Mouse (Mus musculus) c-Kit-negative CD71-positive TER-119-positive erythroid progenitor cells, embryonic 14.5 days (primary cell): ENCODE results near the gene Traf7.
A peak's percentile ranks its signal among the peaks of the same experiment; 100 is the strongest.

ENCODE experiments used
- DNase-seq: peaks from one replicate; pipeline ENCODE4 v3.0.0-alpha.2; 2013; ENCODE audit warnings: low read depth, low spot score

Gene Traf7

GRCm38 (mm10) chr17:24506332-24507070 lies 21.2 kb downstream of the Traf7 start:
- no peak for DNase-seq

GRCm38 (mm10) chr17:24505286-24505955 lies 22.3 kb downstream of the Traf7 start:
- DNase-seq, result no peak

- no peak for DNase-seq
These were observed 23.7 kb downstream of the Traf7 start for GRCm38 (mm10) chr17:24504085-24504484.

- DNase-seq, result no peak
These were observed 25.5 kb downstream of the Traf7 start for GRCm38 (mm10) chr17:24502208-24502607.

- DNase-seq, result no peak
These were observed 31.7 kb downstream of the Traf7 start for GRCm38 (mm10) chr17:24496026-24496425.

GRCm38 (mm10) chr17:24495443-24495842 lies 32.3 kb downstream of the Traf7 start:
- DNase-seq, result no peak

GRCm38 (mm10) chr17:24494627-24495335 lies 33.0 kb downstream of the Traf7 start:
- DNase-seq, result no peak

- no peak for DNase-seq
These were observed 37.3 kb downstream of the Traf7 start for GRCm38 (mm10) chr17:24490399-24490798.

GRCm38 (mm10) chr17:24489265-24490030 lies 38.3 kb downstream of the Traf7 start:
- no peak for DNase-seq

GRCm38 (mm10) chr17:24488662-24489264 lies 39.0 kb downstream of the Traf7 start:
- no peak for DNase-seq

- DNase-seq, result no peak
These were observed 39.5 kb downstream of the Traf7 start, which contains the start of gene Caskin1 for GRCm38 (mm10) chr17:24488186-24488661. Gene Caskin1, plus strand, starts transcription at chr17:24488601.

GRCm38 (mm10) chr17:24485090-24485860 lies 42.5 kb downstream of the Traf7 start:
- no peak for DNase-seq

GRCm38 (mm10) chr17:24483495-24483894 lies 44.2 kb downstream of the Traf7 start:
- DNase-seq, result no peak

- no peak for DNase-seq
These were observed 46.5 kb downstream of the Traf7 start for GRCm38 (mm10) chr17:24481027-24481815.

GRCm38 (mm10) chr17:24480201-24480826 lies 47.4 kb downstream of the Traf7 start:
- DNase-seq, result no peak

- DNase-seq, result no peak
These were observed 48.3 kb downstream of the Traf7 start for GRCm38 (mm10) chr17:24479431-24479830.

GRCm38 (mm10) chr17:24478663-24479380 lies 48.9 kb downstream of the Traf7 start, which contains the start of gene Mlst8:
Gene Mlst8, minus strand, starts transcription at chr17:24479078.
- peak; percentile 97 for DNase-seq

- DNase-seq, result no peak
These were observed 49.6 kb downstream of the Traf7 start for GRCm38 (mm10) chr17:24477985-24478600.
